14 mouse cellular contexts compared by ENCODE assay signal in the genomic region with DNA sequence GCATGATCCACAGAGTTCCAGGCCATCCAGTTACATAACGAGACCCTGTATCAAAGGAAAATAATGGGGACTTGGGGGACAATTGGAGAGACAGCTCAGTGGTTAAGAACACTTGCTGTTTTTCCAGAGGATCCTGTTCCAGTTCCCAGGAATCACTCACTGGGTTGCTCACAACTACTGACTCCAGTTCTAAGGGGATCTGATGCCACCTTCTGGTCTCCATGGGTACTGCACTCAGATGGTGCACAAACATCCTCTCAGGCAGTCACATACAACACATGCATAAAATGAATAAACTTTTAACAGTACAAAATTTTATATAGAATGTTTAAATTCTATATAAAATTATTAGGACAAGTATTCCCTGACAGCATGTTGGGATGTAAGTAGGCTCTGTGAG. TPM values are rescaled to one million over a fixed set of nuclear protein-coding genes. Genes with fewer than 3 reads are reported as not detected.
DNase-seq lines count a peak whose midpoint lies in the region; TF ChIP-seq lines count a peak whose summit lies in the region.
"Had no signal": no experiment of that assay in that cellular context is flagged by ENCODE, and none has a peak within 500 bp of the region (broad histone marks: within the 10 kb centered on the region; RNA-seq: fewer than 3 reads in every experiment).

No protein-coding gene starts in this region.

- TF ChIP-seq CTCF in cortical plate, adult 2 months (IDR thresholded peaks at IDR 0.05; ENCODE audit: extremely low read depth, insufficient read depth, low read length), result 0 out of 2 replicates have a peak, but pooled peaks have one; percentile 8

- no peak overlapping the region for H3K27ac ChIP-seq in cortical plate, adult 2 months (ENCODE audit: insufficient read depth, low read length)
- H3K27ac ChIP-seq: forebrain, embryonic 13.5 days; heart, embryonic 13.5 days; limb, embryonic 12.5 days; midbrain, embryonic 12.5 days had no signal

- no peak overlapping the region for H3K4me3 ChIP-seq in cortical plate, adult 2 months (ENCODE audit: insufficient read depth, low read length)
- H3K4me3 ChIP-seq: forebrain, embryonic 13.5 days; heart, embryonic 13.5 days; limb, embryonic 12.5 days; midbrain, embryonic 12.5 days had no signal

- intact Hi-C loops in left cerebral cortex, postnatal 4 days (cut with DNase I), result no loop called here

- no peaks in the 10 kb centered on the region for H3K4me1 ChIP-seq in cortical plate, adult 2 months (ENCODE audit: control insufficient read depth, insufficient read depth, low read length)
- H3K4me1 ChIP-seq: forebrain, embryonic 13.5 days; heart, embryonic 13.5 days; limb, embryonic 12.5 days; midbrain, embryonic 12.5 days had no signal

- DNase-seq in adrenal gland, postnatal 14 days, result peak; percentile 29
- DNase-seq in adrenal gland, postnatal 25 days, result no peak
- DNase-seq in left cerebral cortex, postnatal 4 days, result peak; percentile 11
- DNase-seq in left cerebral cortex, adult 9 months (ENCODE audit: low spot score in 2 of 2), result no peak
- peak; percentile 24 for DNase-seq in A20 (ENCODE audit: low read depth, low spot score)
- DNase-seq in layer of hippocampus, postnatal 36 days, result no peak
- DNase-seq in left cerebral cortex, adult 8-10 months (ENCODE audit: low spot score in 2 of 2), result no peak
- DNase-seq: adrenal gland, postnatal 36 days; kidney, adult 8-10 months had no signal

- TF ChIP-seq POLR2A in cortical plate, adult 2 months (IDR thresholded peaks at IDR 0.05; ENCODE audit: extremely low read depth, insufficient read depth, low read length), result no peak

RNA-seq across cellular contexts. Expression of a gene that starts 10.8 kb away (rescaled TPM):
- total RNA-seq in adrenal gland, postnatal 14 days (2021), result 47.0 and 51.0 TPM in 2 replicates
- 44.0 and 51.7 TPM in 2 replicates for total RNA-seq in adrenal gland, postnatal 25 days (2021)
- total RNA-seq in left cerebral cortex, postnatal 4 days (2021), result 10 to 100 TPM; 25.6 to 26.5 TPM
- polyA plus RNA-seq in cortical plate, adult 2 months (2012; rRNA removed), result 23.2 and 26.0 TPM in 2 replicates
- total RNA-seq in layer of hippocampus, postnatal 36 days (2021), result 10 to 100 TPM; 40.0 to 44.5 TPM
- total RNA-seq in left cerebral cortex, adult 8-10 months (2022), result 10 to 100 TPM; 36.4 to 42.3 (median 37.5) TPM

RNA-seq across cellular contexts. Expression of a gene that starts 11.0 kb away (rescaled TPM):
- total RNA-seq in adrenal gland, postnatal 14 days (2021), result 62.5 and 64.4 TPM in 2 replicates
- 57.2 and 72.4 TPM in 2 replicates for total RNA-seq in adrenal gland, postnatal 25 days (2021)
- 10 to 100 TPM; 57.2 to 60.3 TPM for total RNA-seq in left cerebral cortex, postnatal 4 days (2021)
- 41.1 and 44.7 TPM in 2 replicates for polyA plus RNA-seq in cortical plate, adult 2 months (2012; rRNA removed)
- 10 to 100 TPM; 55.9 to 62.0 TPM for total RNA-seq in layer of hippocampus, postnatal 36 days (2021)
- total RNA-seq in left cerebral cortex, adult 8-10 months (2022), result 10 to 100 TPM; 38.8 to 46.3 (median 44.9) TPM

RNA-seq across cellular contexts. Expression of a gene that starts 18.0 kb away (rescaled TPM):
- 10.2 and 10.7 TPM in 2 replicates for total RNA-seq in adrenal gland, postnatal 14 days (2021)
- total RNA-seq in adrenal gland, postnatal 25 days (2021), result 10.0 and 10.1 TPM in 2 replicates
- total RNA-seq in left cerebral cortex, postnatal 4 days (2021), result 10 to 100 TPM; 26.0 to 26.7 TPM
- 16.5 and 16.7 TPM in 2 replicates for polyA plus RNA-seq in cortical plate, adult 2 months (2012; rRNA removed)
- total RNA-seq in layer of hippocampus, postnatal 36 days (2021), result 10 to 100 TPM; 31.7 to 33.2 TPM
- total RNA-seq in left cerebral cortex, adult 8-10 months (2022), result 10 to 100 TPM; 26.9 to 32.9 (median 31.2) TPM

Comparison
In these comparisons a context has a peak if more than half of its experiments do, and no peak if none do; other contexts are left out.
1. DNase-seq: peak in adrenal gland, postnatal 14 days (single experiment), left cerebral cortex, postnatal 4 days (single experiment) and A20 (single experiment); none in adrenal gland, postnatal 25 days (single experiment), left cerebral cortex, adult 9 months (0 of 2), layer of hippocampus, postnatal 36 days (0 of 2) and left cerebral cortex, adult 8-10 months (0 of 2).